Mouse (Mus musculus) testis, adult 2 months (tissue): ENCODE data around the gene Nlrc5. TPM values are rescaled to one million over a fixed set of nuclear protein-coding genes. Genes with fewer than 3 reads are reported as not detected.

ENCODE experiments used
- H3K27ac ChIP-seq: fragments of 200-500 bp; 2 replicates; pipeline ENCODE4 v1.5.1; 2012; ENCODE audit warnings: low read depth, low read length; ENCODE audit not compliant: control insufficient read depth, insufficient read depth
- H3K27me3 ChIP-seq: fragments of 200-500 bp; 2 replicates; pipeline ENCODE4 v1.6.1; 2012; ENCODE audit warnings: mild to moderate bottlenecking, low read length, moderate library complexity; ENCODE audit not compliant: control insufficient read depth, insufficient read depth
- H3K36me3 ChIP-seq: fragments of 200-500 bp; 2 replicates; pipeline ENCODE4 v1.6.1; 2012; ENCODE audit warnings: mild to moderate bottlenecking, low read length; ENCODE audit not compliant: control insufficient read depth, insufficient read depth
- H3K4me1 ChIP-seq: fragments of 200-500 bp; 2 replicates; pipeline ENCODE4 v1.6.1; 2012; ENCODE audit warnings: low read length; ENCODE audit not compliant: control insufficient read depth, insufficient read depth
- H3K4me3 ChIP-seq: fragments of 200-500 bp; 2 replicates; pipeline ENCODE4 v1.5.1; 2012; ENCODE audit warnings: low read depth, mild to moderate bottlenecking, low read length, moderate library complexity, mixed read lengths; ENCODE audit not compliant: control insufficient read depth
- CTCF ChIP-seq: fragments of 200-500 bp; IDR thresholded peaks from 2 replicates; pipeline ENCODE4 v1.5.1; 2012; ENCODE audit warnings: low read depth, mild to moderate bottlenecking, inconsistent platforms, low read length, moderate library complexity; ENCODE audit not compliant: control insufficient read depth, insufficient read depth, insufficient replicate concordance
- POLR2A ChIP-seq: fragments of 200-500 bp; IDR thresholded peaks from 2 replicates; pipeline ENCODE4 v1.6.1; 2012; ENCODE audit warnings: low read depth, mild to moderate bottlenecking, inconsistent platforms, low read length, moderate library complexity; ENCODE audit not compliant: control insufficient read depth
- polyA plus RNA-seq: library from polyadenylated mRNA; depleted of rRNA; stranded (reverse); fragments of >200 nt; gene quantifications from 2 replicates; pipeline ENCODE4 v1.2.3, GENCODE M21; 2012

The Nlrc5 gene
- polyA plus RNA-seq, 1 experiment: 7.3 TPM

- TF ChIP-seq CTCF (no peak), POLR2A (no peak)
- Histone ChIP-seq H3K27ac (no peak overlapping the region), H3K36me3 (no peaks in the 10 kb centered on the region), H3K4me1 (no peaks in the 10 kb centered on the region), H3K27me3 (no peaks in the 10 kb centered on the region), H3K4me3 (no peak overlapping the region)
These were observed 84.9 kb downstream of the Nlrc5 start for GRCm38 (mm10) chr8:94519021-94519420.

GRCm38 (mm10) chr8:94521481-94521880, 87.3 kb downstream of the Nlrc5 start:
- no peak overlapping the region for H3K4me3 ChIP-seq
- H3K27ac ChIP-seq: no peak overlapping the region
- no peaks in the 10 kb centered on the region for H3K4me1 ChIP-seq
- H3K27me3 ChIP-seq: no peaks in the 10 kb centered on the region
- H3K36me3 ChIP-seq: no peaks in the 10 kb centered on the region
- no peak for TF ChIP-seq POLR2A

DNA sequence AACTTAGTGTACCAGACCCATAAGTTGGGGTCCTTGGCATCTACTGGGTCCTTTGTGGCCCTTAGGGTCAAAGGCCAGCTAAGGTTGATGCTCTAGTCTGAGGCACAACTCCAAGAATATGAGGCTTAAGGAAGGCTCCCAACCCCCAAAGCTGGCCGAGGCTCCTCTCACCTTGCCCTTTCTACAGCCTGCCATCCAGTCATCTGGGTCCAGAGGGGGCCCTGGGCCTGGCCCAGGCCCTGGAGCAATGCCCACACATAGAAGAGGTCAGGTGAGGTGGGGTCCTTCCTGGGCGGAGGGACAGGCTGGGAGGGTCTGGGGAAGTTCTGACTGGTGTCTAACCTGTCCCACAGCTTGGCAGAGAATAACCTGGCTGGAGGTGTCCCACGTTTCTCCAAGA, 88.3 kb downstream of the Nlrc5 start:
- Histone ChIP-seq H3K27me3 (no peaks in the 10 kb centered on the region), H3K4me1 (no peaks in the 10 kb centered on the region), H3K4me3 (no peak overlapping the region), H3K27ac (no peak overlapping the region), H3K36me3 (no peaks in the 10 kb centered on the region)
- TF ChIP-seq CTCF (no peak), POLR2A (no peak)

- no peak for TF ChIP-seq CTCF
- no peak for TF ChIP-seq POLR2A
- H3K4me3 ChIP-seq: no peak overlapping the region
These were observed 90.4 kb downstream of the Nlrc5 start for GRCm38 (mm10) chr8:94524554-94524953.

GRCm38 (mm10) chr8:94527178-94527577, 93.0 kb downstream of the Nlrc5 start:
- no peak for TF ChIP-seq POLR2A
- no peak for TF ChIP-seq CTCF
- Histone ChIP-seq H3K27me3 (no peaks in the 10 kb centered on the region), H3K4me3 (no peak overlapping the region), H3K36me3 (no peaks in the 10 kb centered on the region), H3K27ac (no peak overlapping the region), H3K4me1 (no peaks in the 10 kb centered on the region)

More at GRCm38 (mm10) chr8:94524554-94524953, 90.4 kb downstream of the Nlrc5 start:
- Histone ChIP-seq H3K27ac (no peak overlapping the region), H3K4me1 (no peaks in the 10 kb centered on the region), H3K36me3 (no peaks in the 10 kb centered on the region), H3K27me3 (no peaks in the 10 kb centered on the region)

DNA sequence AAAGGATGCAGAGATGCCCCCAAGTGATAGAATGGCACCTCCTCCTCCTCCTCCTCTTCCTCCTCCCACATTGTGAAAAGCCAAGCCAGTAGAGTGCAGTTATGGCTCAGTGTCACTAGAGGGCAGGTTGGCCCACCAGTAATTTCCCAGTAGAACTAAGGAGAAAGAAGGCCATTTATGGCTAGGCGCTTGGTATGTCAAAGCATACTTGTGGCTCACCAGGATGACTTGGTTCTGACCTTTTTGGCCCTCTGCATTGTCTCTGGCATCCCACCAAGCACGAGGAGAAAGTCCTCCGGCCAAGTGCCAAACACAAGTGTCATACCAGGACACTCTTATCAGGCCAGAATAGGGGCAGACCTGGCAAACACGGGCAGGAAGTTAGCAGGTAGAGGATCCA, 94.1 kb downstream of the Nlrc5 start:
- H3K4me1 ChIP-seq: peaks cover 7% of the 10 kb centered on the region
- TF ChIP-seq CTCF (peak; percentile 24; the same call in 1 of the 2 replicates), POLR2A (no peak)
- H3K27me3 ChIP-seq: no peaks in the 10 kb centered on the region; the same call in 1 of the 2 replicates
- no peak overlapping the region for H3K4me3 ChIP-seq
- H3K36me3 ChIP-seq: no peaks in the 10 kb centered on the region
- no peak overlapping the region; the same call in 1 of the 2 replicates for H3K27ac ChIP-seq

DNA sequence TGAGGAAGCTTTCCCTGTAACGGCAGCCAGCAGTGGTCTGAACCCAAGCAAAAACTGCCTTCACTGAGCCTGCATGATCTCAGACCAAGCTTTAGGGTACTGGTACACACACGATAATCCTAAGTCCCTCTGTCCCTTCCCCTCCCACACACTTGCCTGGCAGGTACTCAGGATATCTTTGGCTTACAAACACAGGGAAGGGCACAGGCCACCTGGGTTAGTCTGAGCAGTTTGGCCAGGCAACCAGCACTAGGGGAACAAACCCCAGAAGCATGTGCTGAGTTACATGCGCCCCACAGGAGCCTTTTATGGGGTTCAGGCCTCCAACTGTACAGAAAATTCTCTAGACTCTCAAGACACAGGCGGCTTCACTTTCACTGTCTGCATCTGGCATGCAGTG, 95.7 kb downstream of the Nlrc5 start:
- Histone ChIP-seq H3K4me1 (peaks cover 11% of the 10 kb centered on the region), H3K27ac (no peak overlapping the region), H3K4me3 (no peak overlapping the region), H3K36me3 (no peaks in the 10 kb centered on the region), H3K27me3 (no peaks in the 10 kb centered on the region; the same call in 1 of the 2 replicates)
- no peak for TF ChIP-seq POLR2A
- TF ChIP-seq CTCF: no peak

DNA sequence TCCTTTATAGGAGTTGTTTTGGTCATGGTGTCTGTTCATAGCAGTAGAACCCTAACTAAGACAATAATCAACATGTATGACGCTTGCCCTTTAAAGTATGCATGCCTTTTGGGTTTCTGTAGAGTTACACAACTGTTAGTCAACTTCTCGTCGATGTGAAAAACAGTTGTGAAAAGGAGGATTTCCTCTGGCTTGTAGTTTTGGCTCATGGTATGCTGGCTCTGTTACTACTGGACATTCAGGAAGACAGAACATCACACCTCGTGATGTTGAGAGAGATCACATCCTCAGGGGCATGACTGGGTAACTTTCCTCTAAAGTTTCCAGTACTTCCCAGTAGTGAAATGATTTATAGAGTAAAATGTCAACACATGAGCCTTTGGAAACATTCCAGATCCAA, 96.5 kb downstream of the Nlrc5 start:
- H3K4me1 ChIP-seq: peaks cover 11% of the 10 kb centered on the region
- H3K36me3 ChIP-seq: no peaks in the 10 kb centered on the region
- no peak overlapping the region for H3K4me3 ChIP-seq
- TF ChIP-seq POLR2A (no peak), CTCF (no peak)
- no peak overlapping the region for H3K27ac ChIP-seq
- H3K27me3 ChIP-seq: no peaks in the 10 kb centered on the region; the same call in 1 of the 2 replicates
